Mouse (Mus musculus) testis, postnatal 10 days (tissue): ENCODE results near the gene Sez6l.

Experiments used
- DNase-seq: peaks from one replicate; pipeline ENCODE4 v3.0.0; 2021; ENCODE audit warnings: low spot score

Gene Sez6l

GRCm38 (mm10) chr5:112584155-112584769 is 7.3 kb upstream of the Sez6l start:
- DNase-seq: no peak

- DNase-seq: no peak
Measured at GRCm38 (mm10) chr5:112583304-112583703, 6.3 kb upstream of the Sez6l start.

- DNase-seq: no peak
Measured at GRCm38 (mm10) chr5:112577750-112578149, 765 bp upstream of the Sez6l start.

- DNase-seq: no peak
Measured at GRCm38 (mm10) chr5:112576361-112576992, 508 bp downstream of the Sez6l start.

- DNase-seq: peak; percentile 63
Measured at GRCm38 (mm10) chr5:112575151-112575915, 1.7 kb downstream of the Sez6l start.

GRCm38 (mm10) chr5:112573916-112574315 is 3.1 kb downstream of the Sez6l start:
- peak; percentile 79 for DNase-seq

GRCm38 (mm10) chr5:112572217-112572616 is 4.8 kb downstream of the Sez6l start:
- no peak for DNase-seq

GRCm38 (mm10) chr5:112565489-112565888 is 11.5 kb downstream of the Sez6l start:
- DNase-seq: no peak

- DNase-seq: no peak
Measured at GRCm38 (mm10) chr5:112565083-112565482, 11.9 kb downstream of the Sez6l start.

GRCm38 (mm10) chr5:112560869-112561499 is 16.0 kb downstream of the Sez6l start:
- no peak for DNase-seq

- no peak for DNase-seq
Measured at GRCm38 (mm10) chr5:112560139-112560538, 16.8 kb downstream of the Sez6l start.

- DNase-seq: no peak
Measured at GRCm38 (mm10) chr5:112557396-112557795, 19.6 kb downstream of the Sez6l start.

- DNase-seq: no peak
Measured at GRCm38 (mm10) chr5:112556640-112557039, 20.3 kb downstream of the Sez6l start.

GRCm38 (mm10) chr5:112554508-112554907 is 22.5 kb downstream of the Sez6l start:
- no peak for DNase-seq

- DNase-seq: no peak
Measured at GRCm38 (mm10) chr5:112552786-112553185, 24.2 kb downstream of the Sez6l start.

GRCm38 (mm10) chr5:112551975-112552728 is 24.8 kb downstream of the Sez6l start:
- DNase-seq: peak; percentile 58

- DNase-seq: no peak
Measured at GRCm38 (mm10) chr5:112548846-112549620, 28.0 kb downstream of the Sez6l start.

GRCm38 (mm10) chr5:112546771-112547170 is 30.2 kb downstream of the Sez6l start:
- no peak for DNase-seq

- no peak for DNase-seq
Measured at GRCm38 (mm10) chr5:112538295-112538694, 38.7 kb downstream of the Sez6l start.

- DNase-seq: no peak
Measured at GRCm38 (mm10) chr5:112535868-112536267, 41.1 kb downstream of the Sez6l start.

GRCm38 (mm10) chr5:112534146-112534545 is 42.8 kb downstream of the Sez6l start:
- no peak for DNase-seq
